ENCODE assay signal across 8 mouse cellular contexts in genomic region chr14:31206472-31206981, GRCm38 (mm10). TPM values are rescaled to one million over a fixed set of nuclear protein-coding genes. Genes with fewer than 3 reads are reported as not detected.
A peak's percentile ranks its signal among the peaks of the same experiment; 100 is the strongest.
DNase-seq lines count a peak whose midpoint lies in the region; ATAC-seq and TF ChIP-seq lines count a peak whose summit lies in the region.

No protein-coding gene starts in this region.

- peak overlapping the region; percentile 86 for H3K4me3 ChIP-seq in brown adipose tissue, adult 24 weeks (ENCODE audit: insufficient read depth, low read depth, low read length)
- H3K4me3 ChIP-seq in heart, embryonic 14.5 days (ENCODE audit: control insufficient read depth in 1 of 2, insufficient read depth in 1 of 2, low read depth in 1 of 2, low read length in 2 of 2) = peak overlapping the region; percentile 91 to 93
- H3K4me3 ChIP-seq in liver, embryonic 11.5 days (ENCODE audit: low read depth, low read length) = peak overlapping the region; percentile 85
- H3K4me3 ChIP-seq in myocyte = peak overlapping the region; percentile 100

- H3K27ac ChIP-seq in brown adipose tissue, adult 24 weeks (replicated peaks; ENCODE audit: low read depth, low read length) = peak overlapping the region; percentile 81
- H3K27ac ChIP-seq in heart, embryonic 14.5 days (replicated peaks in 1 of 2; ENCODE audit: control insufficient read depth in 1 of 2, insufficient read depth in 1 of 2, low read depth in 2 of 2, low read length in 2 of 2) = peak overlapping the region; percentile 96 to 97
- H3K27ac ChIP-seq in liver, embryonic 11.5 days (ENCODE audit: low read depth, low read length) = peak overlapping the region; percentile 86

- H3K36me3 ChIP-seq in heart, embryonic 14.5 days (ENCODE audit: control insufficient read depth, insufficient read depth, low read length) = peaks cover 52% of the 10 kb centered on the region
- peaks cover 21% of the 10 kb centered on the region; the same call in 1 of the 2 replicates for H3K36me3 ChIP-seq in liver, embryonic 11.5 days (ENCODE audit: control insufficient read depth, insufficient read depth, low read length)
- H3K36me3 ChIP-seq in myocyte (ENCODE audit: control insufficient read depth, insufficient read depth) = peaks cover 42% of the 10 kb centered on the region

- H3ac ChIP-seq in myocyte (ENCODE audit: control insufficient read depth, insufficient read length) = peak overlapping the region; percentile 74

- no peaks in the 10 kb centered on the region for H3K27me3 ChIP-seq in heart, embryonic 14.5 days (ENCODE audit: control insufficient read depth, insufficient read depth, low read length)
- no peaks in the 10 kb centered on the region for H3K27me3 ChIP-seq in liver, embryonic 11.5 days (replicated peaks; ENCODE audit: control insufficient read depth, insufficient read depth, low read length)
- no peaks in the 10 kb centered on the region for H3K27me3 ChIP-seq in myocyte (ENCODE audit: control insufficient read depth, insufficient read depth, insufficient read length)

- H3K9me3 ChIP-seq in heart, embryonic 14.5 days (ENCODE audit: control insufficient read depth, low read length) = no peaks in the 10 kb centered on the region
- no peaks in the 10 kb centered on the region for H3K9me3 ChIP-seq in liver, embryonic 11.5 days (ENCODE audit: control insufficient read depth, low read length)

- under 1% methylated on average over 48 of the region's 48 CpGs for WGBS in heart, embryonic 14.5 days
- under 1% methylated on average over 48 of the region's 48 CpGs for WGBS in liver, embryonic 11.5 days

- peak; percentile 83 for ATAC-seq in CD4-positive, CD25-positive, alpha-beta regulatory T cell, adult 4 months
- peak; percentile 83 for ATAC-seq in erythroid progenitor cell, adult 5-6 weeks (replicated peaks; ENCODE audit: low FRiP score, poor library complexity, severe bottlenecking)
- peak; percentile 18; the same call in 1 of the 2 replicates for ATAC-seq in heart, embryonic 14.5 days (ENCODE audit: insufficient number of reproducible peaks, insufficient read depth, low FRiP score, low read depth)
- ATAC-seq in liver, embryonic 11.5 days (replicated peaks; ENCODE audit: low FRiP score) = peak; percentile 78

- DNase-seq in kidney, postnatal 10 days = peak; percentile 99
- DNase-seq in liver, embryonic 11.5 days (ENCODE audit: low spot score) = peak; percentile 88
- peak; percentile 95 to 99 for DNase-seq in spleen, postnatal 4 days (ENCODE audit: low spot score in 2 of 2)

- peak; percentile 96 for TF ChIP-seq POLR2A in myocyte (IDR thresholded peaks at IDR 0.05; ENCODE audit: insufficient read length, low read depth)

- peak overlapping the region; percentile 89 for H3K9ac ChIP-seq in heart, embryonic 14.5 days (ENCODE audit: low read length)
- peak overlapping the region; percentile 96 for H3K9ac ChIP-seq in liver, embryonic 11.5 days (ENCODE audit: low read depth, low read length)

- peaks cover 63% of the 10 kb centered on the region for H3K79me2 ChIP-seq in myocyte (ENCODE audit: control insufficient read depth, insufficient read depth)

- peak overlapping the region; percentile 93 for H3K4me2 ChIP-seq in heart, embryonic 14.5 days (ENCODE audit: low read length)
- peak overlapping the region; percentile 93 for H3K4me2 ChIP-seq in liver, embryonic 11.5 days
- peak overlapping the region; percentile 100 for H3K4me2 ChIP-seq in myocyte (ENCODE audit: low read depth)

- H3K4me1 ChIP-seq in brown adipose tissue, adult 24 weeks (ENCODE audit: control insufficient read depth, insufficient read depth, insufficient read length, low read length) = peaks cover 9% of the 10 kb centered on the region; the same call in 1 of the 2 replicates
- H3K4me1 ChIP-seq in heart, embryonic 14.5 days (ENCODE audit: control insufficient read depth in 2 of 2, insufficient read depth in 2 of 2, low read length in 2 of 2) = peaks cover 15 to 34% of the 10 kb centered on the region in 2 experiments
- H3K4me1 ChIP-seq in liver, embryonic 11.5 days (replicated peaks; ENCODE audit: control insufficient read depth, insufficient read depth, low read length) = peaks cover 18% of the 10 kb centered on the region

TF ChIP-seq in myocyte, 11 proteins besides CTCF, POLR2A, EP300 and RAD21:
- TF ChIP-seq MAX (IDR thresholded peaks at IDR 0.05; ENCODE audit: low read depth) = no peak
- TF ChIP-seq POLR2AphosphoS2 (IDR thresholded peaks at IDR 0.05; ENCODE audit: insufficient read length, low read depth) = peak; percentile 91
- peak in 1 of 3 experiments; percentile 31 for TF ChIP-seq MYOD1 (IDR thresholded peaks at IDR 0.05; ENCODE audit: control insufficient read depth in 1 of 3, insufficient read length in 2 of 3, low read depth in 2 of 3)
- TF ChIP-seq SRF (IDR thresholded peaks at IDR 0.05; ENCODE audit: control insufficient read depth, insufficient read length, low read depth) = peak; percentile 68
- no peak for TF ChIP-seq CEBPB (IDR thresholded peaks at IDR 0.05; ENCODE audit: insufficient read depth, poor library complexity, severe bottlenecking)
- no peak for TF ChIP-seq E2F4 (IDR thresholded peaks at IDR 0.05; ENCODE audit: insufficient read depth)
- peak; percentile 47 for TF ChIP-seq REST (IDR thresholded peaks at IDR 0.05; ENCODE audit: insufficient read depth, insufficient read length)
- no peak for TF ChIP-seq TCF12 (IDR thresholded peaks at IDR 0.05; ENCODE audit: insufficient read depth, poor library complexity, severe bottlenecking)
- peak; percentile 19 for TF ChIP-seq TCF3 (IDR thresholded peaks at IDR 0.05; ENCODE audit: insufficient read length, low read depth)
- peak in 1 of 3 experiments; percentile 17 for TF ChIP-seq MYOG (IDR thresholded peaks at IDR 0.05; ENCODE audit: control insufficient read depth in 1 of 3, insufficient read depth in 1 of 3, insufficient read length in 2 of 3, low read depth in 2 of 3)
- no peak for TF ChIP-seq USF1 (IDR thresholded peaks at IDR 0.05; ENCODE audit: low read depth)

RNA-seq across cellular contexts. Expression of gene Tnnc1, which starts 1.6 kb away (rescaled TPM):
- polyA plus RNA-seq in CD4-positive, CD25-positive, alpha-beta regulatory T cell, adult 4 months (2017; shearing (Covaris generic)) = not detected
- 17.2 and 24.4 TPM in 2 replicates for polyA plus RNA-seq in brown adipose tissue, adult 24 weeks (2012; ENCODE audit: insufficient read depth, insufficient read length, missing spikeins)
- not detected in 2 replicates for total RNA-seq in erythroid progenitor cell, adult 5-6 weeks (2015; ENCODE audit: low replicate concordance)
- not detected in 2 replicates for total RNA-seq in erythroid progenitor cell, adult 5-6 weeks (2017; ENCODE audit: low replicate concordance)
- polyA plus RNA-seq in heart, embryonic 14.5 days (2014; fragmentation: Nextera tagmentation; extraction: Ambion mirVana) = 5,119 and 5,195 TPM in 2 replicates
- polyA plus RNA-seq in liver, embryonic 11.5 days (2014; fragmentation: Nextera tagmentation; extraction: Ambion mirVana) = 17.6 and 39.0 TPM in 2 replicates
- 7,028 TPM for polyA plus RNA-seq in myocyte (2012; fragmentation: generic; extraction: Trizol)

RNA-seq across cellular contexts. Expression of gene Nisch, which starts 10.2 kb away (rescaled TPM):
- polyA plus RNA-seq in CD4-positive, CD25-positive, alpha-beta regulatory T cell, adult 4 months (2017; shearing (Covaris generic)) = 100 to 1,000 TPM; 151 to 190 TPM
- polyA plus RNA-seq in brown adipose tissue, adult 24 weeks (2012; ENCODE audit: insufficient read depth, insufficient read length, missing spikeins) = 83.6 and 84.5 TPM in 2 replicates
- total RNA-seq in erythroid progenitor cell, adult 5-6 weeks (2015; ENCODE audit: low replicate concordance) = 55.1 and 59.1 TPM in 2 replicates
- 48.8 and 49.1 TPM in 2 replicates for total RNA-seq in erythroid progenitor cell, adult 5-6 weeks (2017; ENCODE audit: low replicate concordance)
- 308 and 317 TPM in 2 replicates for polyA plus RNA-seq in heart, embryonic 14.5 days (2014; fragmentation: Nextera tagmentation; extraction: Ambion mirVana)
- polyA plus RNA-seq in liver, embryonic 11.5 days (2014; fragmentation: Nextera tagmentation; extraction: Ambion mirVana) = 228 and 245 TPM in 2 replicates
- 266 TPM for polyA plus RNA-seq in myocyte (2012; fragmentation: generic; extraction: Trizol)

RNA-seq across cellular contexts. Expression of gene Sema3g, which starts 11.1 kb away (rescaled TPM):
- polyA plus RNA-seq in CD4-positive, CD25-positive, alpha-beta regulatory T cell, adult 4 months (2017; shearing (Covaris generic)) = not detected
- polyA plus RNA-seq in brown adipose tissue, adult 24 weeks (2012; ENCODE audit: insufficient read depth, insufficient read length, missing spikeins) = 5.4 and 10.5 TPM in 2 replicates
- total RNA-seq in erythroid progenitor cell, adult 5-6 weeks (2015; ENCODE audit: low replicate concordance) = not detected in 2 replicates
- not detected in 2 replicates for total RNA-seq in erythroid progenitor cell, adult 5-6 weeks (2017; ENCODE audit: low replicate concordance)
- 0.23 and 0.26 TPM in 2 replicates for polyA plus RNA-seq in heart, embryonic 14.5 days (2014; fragmentation: Nextera tagmentation; extraction: Ambion mirVana)
- 0.10 TPM in 1 of 2 replicates, not detected in the other for polyA plus RNA-seq in liver, embryonic 11.5 days (2014; fragmentation: Nextera tagmentation; extraction: Ambion mirVana)
- polyA plus RNA-seq in myocyte (2012; fragmentation: generic; extraction: Trizol) = 1.8 TPM

RNA-seq across cellular contexts. Expression of gene Stab1, which starts 38.1 kb away (rescaled TPM):
- polyA plus RNA-seq in CD4-positive, CD25-positive, alpha-beta regulatory T cell, adult 4 months (2017; shearing (Covaris generic)) = 1 to 10 TPM in 1 of 2 experiments, under 1 TPM in 1; 0.91 to 2.7 TPM
- 25.2 and 28.0 TPM in 2 replicates for polyA plus RNA-seq in brown adipose tissue, adult 24 weeks (2012; ENCODE audit: insufficient read depth, insufficient read length, missing spikeins)
- 27.2 TPM in 1 of 2 replicates, not detected in the other for total RNA-seq in erythroid progenitor cell, adult 5-6 weeks (2015; ENCODE audit: low replicate concordance)
- 0.64 TPM in 1 of 2 replicates, not detected in the other for total RNA-seq in erythroid progenitor cell, adult 5-6 weeks (2017; ENCODE audit: low replicate concordance)
- polyA plus RNA-seq in heart, embryonic 14.5 days (2014; fragmentation: Nextera tagmentation; extraction: Ambion mirVana) = 56.0 and 66.8 TPM in 2 replicates
- polyA plus RNA-seq in liver, embryonic 11.5 days (2014; fragmentation: Nextera tagmentation; extraction: Ambion mirVana) = 25.3 and 39.9 TPM in 2 replicates
- 0.46 TPM for polyA plus RNA-seq in myocyte (2012; fragmentation: generic; extraction: Trizol)

RNA-seq across cellular contexts. Expression of gene Phf7, which starts 44.6 kb away (rescaled TPM):
- polyA plus RNA-seq in CD4-positive, CD25-positive, alpha-beta regulatory T cell, adult 4 months (2017; shearing (Covaris generic)) = 10 to 100 TPM; 11.8 to 12.2 TPM
- polyA plus RNA-seq in brown adipose tissue, adult 24 weeks (2012; ENCODE audit: insufficient read depth, insufficient read length, missing spikeins) = 7.3 and 9.9 TPM in 2 replicates
- total RNA-seq in erythroid progenitor cell, adult 5-6 weeks (2015; ENCODE audit: low replicate concordance) = 2.1 and 7.2 TPM in 2 replicates
- 3.1 and 4.4 TPM in 2 replicates for total RNA-seq in erythroid progenitor cell, adult 5-6 weeks (2017; ENCODE audit: low replicate concordance)
- polyA plus RNA-seq in heart, embryonic 14.5 days (2014; fragmentation: Nextera tagmentation; extraction: Ambion mirVana) = 9.4 and 9.6 TPM in 2 replicates
- polyA plus RNA-seq in liver, embryonic 11.5 days (2014; fragmentation: Nextera tagmentation; extraction: Ambion mirVana) = 14.9 and 15.0 TPM in 2 replicates
- polyA plus RNA-seq in myocyte (2012; fragmentation: generic; extraction: Trizol) = 5.4 TPM

Comparison
In these comparisons a context has a peak if more than half of its experiments do, and no peak if none do; other contexts are left out.
1. Peak in every context shown above with its lines: DNase-seq, ATAC-seq, H3K4me3 ChIP-seq and H3K27ac ChIP-seq.
2. ATAC-seq: peak in every context shown above with its lines; median percentile 83 in CD4-positive, CD25-positive, alpha-beta regulatory T cell, adult 4 months; 83 in erythroid progenitor cell, adult 5-6 weeks; 78 in liver, embryonic 11.5 days; 18 in heart, embryonic 14.5 days.
3. RNA of gene Tnnc1, which starts 1.6 kb away (polyA plus RNA-seq): 7,028 TPM in myocyte (single experiment) and 5,119 to 5,195 TPM in heart, embryonic 14.5 days; 17.6 to 39.0 TPM in liver, embryonic 11.5 days, 17.2 to 24.4 TPM in brown adipose tissue, adult 24 weeks and not detected in CD4-positive, CD25-positive, alpha-beta regulatory T cell, adult 4 months; every median in the first group is over 100 times any median in the second.